Mouse (Mus musculus): ENCODE results near the gene Suv39h1. TPM values are rescaled to one million over a fixed set of nuclear protein-coding genes. Genes with fewer than 3 reads are reported as not detected.

Suv39h1 gene
- total RNA-seq (2014; rRNA removed) (3.5 and 4.6 TPM in 2 replicates), polyA plus RNA-seq (2012; rRNA removed) (4.3 and 4.4 TPM in 2 replicates)

GRCm38 (mm10) chrX:8074430-8075014 is at the start of gene Suv39h1:
Gene Suv39h1 (minus strand): TSS chrX:8074760.
- Histone ChIP-seq H3K4me3 (ENCODE audit: insufficient read depth, low read depth, low read length) (peak within 1 kb of the TSS; percentile 79), H3K4me1 (ENCODE audit: control insufficient read depth, insufficient read depth, low read length) (peaks cover 3% of the 10 kb centered on the region), H3K36me3 (ENCODE audit: control insufficient read depth, insufficient read depth, low read length) (no peaks in the 10 kb centered on the region; the same call in 1 of the 2 replicates), H3K27me3 (ENCODE audit: control insufficient read depth, insufficient read depth, low read length) (no peaks in the 10 kb centered on the region), H3K9ac (ENCODE audit: low read depth, low read length) (peak within 1 kb of the TSS; percentile 65), H3K79me2 (ENCODE audit: control insufficient read depth, insufficient read depth, low read length) (peaks cover 3% of the 10 kb centered on the region; the same call in 1 of the 2 replicates), H3K27ac (replicated peaks; ENCODE audit: insufficient read depth, low read depth, low read length) (peak within 1 kb of the TSS; percentile 67)
- under 1% methylated on average over 43 of the region's 46 CpGs for WGBS
- no peak for TF ChIP-seq CTCF (IDR thresholded peaks at IDR 0.05; ENCODE audit: low read depth, low read length)
- TF ChIP-seq POLR2A (IDR thresholded peaks at IDR 0.05; ENCODE audit: extremely low read depth, insufficient read depth, low read length), result 0 out of 2 replicates have a peak, but pooled peaks have one; percentile 21
- peak; percentile 89 for DNase-seq (ENCODE audit: extremely low read depth, low read depth, low spot score)

- peaks cover 7% of the 10 kb centered on the region for H3K36me3 ChIP-seq (ENCODE audit: control insufficient read depth, insufficient read depth, low read length)
- H3K9ac ChIP-seq (ENCODE audit: low read depth, low read length), result no peak overlapping the region
- TF ChIP-seq POLR2A (IDR thresholded peaks at IDR 0.05; ENCODE audit: extremely low read depth, insufficient read depth, low read length), result no peak
- no peak for TF ChIP-seq CTCF (IDR thresholded peaks at IDR 0.05; ENCODE audit: low read depth, low read length)
- WGBS, result 93% methylated on average over 6 of the region's 6 CpGs
- H3K27me3 ChIP-seq (ENCODE audit: control insufficient read depth, insufficient read depth, low read length), result no peaks in the 10 kb centered on the region
- H3K27ac ChIP-seq (replicated peaks; ENCODE audit: insufficient read depth, low read depth, low read length), result no peak overlapping the region
- DNase-seq (ENCODE audit: extremely low read depth, low read depth, low spot score), result no peak
- H3K4me1 ChIP-seq (ENCODE audit: control insufficient read depth, insufficient read depth, low read length), result no peaks in the 10 kb centered on the region
- H3K4me3 ChIP-seq (ENCODE audit: insufficient read depth, low read depth, low read length), result no peak overlapping the region
- H3K79me2 ChIP-seq (ENCODE audit: control insufficient read depth, insufficient read depth, low read length), result no peaks in the 10 kb centered on the region
Observed at GRCm38 (mm10) chrX:8123821-8124470, 49.4 kb upstream of the Suv39h1 start.

- no peak overlapping the region for H3K9ac ChIP-seq (ENCODE audit: low read depth, low read length)
- no peaks in the 10 kb centered on the region for H3K36me3 ChIP-seq (ENCODE audit: control insufficient read depth, insufficient read depth, low read length)
- no peak for TF ChIP-seq POLR2A (IDR thresholded peaks at IDR 0.05; ENCODE audit: extremely low read depth, insufficient read depth, low read length)
- no peak for TF ChIP-seq CTCF (IDR thresholded peaks at IDR 0.05; ENCODE audit: low read depth, low read length)
- no peaks in the 10 kb centered on the region for H3K4me1 ChIP-seq (ENCODE audit: control insufficient read depth, insufficient read depth, low read length)
- no peak for DNase-seq (ENCODE audit: extremely low read depth, low read depth, low spot score)
- H3K4me3 ChIP-seq (ENCODE audit: insufficient read depth, low read depth, low read length), result no peak overlapping the region
- H3K27ac ChIP-seq (replicated peaks; ENCODE audit: insufficient read depth, low read depth, low read length), result no peak overlapping the region
- no peaks in the 10 kb centered on the region for H3K79me2 ChIP-seq (ENCODE audit: control insufficient read depth, insufficient read depth, low read length)
- no peaks in the 10 kb centered on the region for H3K27me3 ChIP-seq (ENCODE audit: control insufficient read depth, insufficient read depth, low read length)
Observed at GRCm38 (mm10) chrX:8117264-8117663, 42.7 kb upstream of the Suv39h1 start.

GRCm38 (mm10) chrX:8115275-8115674 is 40.7 kb upstream of the Suv39h1 start:
- Histone ChIP-seq H3K27ac (replicated peaks; ENCODE audit: insufficient read depth, low read depth, low read length) (no peak overlapping the region), H3K79me2 (ENCODE audit: control insufficient read depth, insufficient read depth, low read length) (no peaks in the 10 kb centered on the region), H3K36me3 (ENCODE audit: control insufficient read depth, insufficient read depth, low read length) (no peaks in the 10 kb centered on the region), H3K27me3 (ENCODE audit: control insufficient read depth, insufficient read depth, low read length) (no peaks in the 10 kb centered on the region), H3K4me3 (ENCODE audit: insufficient read depth, low read depth, low read length) (no peak overlapping the region), H3K4me1 (ENCODE audit: control insufficient read depth, insufficient read depth, low read length) (no peaks in the 10 kb centered on the region), H3K9ac (ENCODE audit: low read depth, low read length) (no peak overlapping the region)
- no peak for DNase-seq (ENCODE audit: extremely low read depth, low read depth, low spot score)
- TF ChIP-seq CTCF (IDR thresholded peaks at IDR 0.05; ENCODE audit: low read depth, low read length) (no peak), POLR2A (IDR thresholded peaks at IDR 0.05; ENCODE audit: extremely low read depth, insufficient read depth, low read length) (no peak)
- WGBS, result 60% methylated on average over 4 of the region's 4 CpGs

- no peak for DNase-seq (ENCODE audit: extremely low read depth, low read depth, low spot score)
- Histone ChIP-seq H3K9ac (ENCODE audit: low read depth, low read length) (no peak overlapping the region), H3K27me3 (ENCODE audit: control insufficient read depth, insufficient read depth, low read length) (no peaks in the 10 kb centered on the region), H3K4me1 (ENCODE audit: control insufficient read depth, insufficient read depth, low read length) (no peaks in the 10 kb centered on the region), H3K4me3 (ENCODE audit: insufficient read depth, low read depth, low read length) (no peak overlapping the region), H3K36me3 (ENCODE audit: control insufficient read depth, insufficient read depth, low read length) (no peaks in the 10 kb centered on the region), H3K27ac (replicated peaks; ENCODE audit: insufficient read depth, low read depth, low read length) (no peak overlapping the region), H3K79me2 (ENCODE audit: control insufficient read depth, insufficient read depth, low read length) (no peaks in the 10 kb centered on the region)
- WGBS, result 93% methylated on average over 3 of the region's 3 CpGs
- TF ChIP-seq CTCF (IDR thresholded peaks at IDR 0.05; ENCODE audit: low read depth, low read length) (no peak), POLR2A (IDR thresholded peaks at IDR 0.05; ENCODE audit: extremely low read depth, insufficient read depth, low read length) (no peak)
Observed at GRCm38 (mm10) chrX:8105019-8105418, 30.5 kb upstream of the Suv39h1 start.

GRCm38 (mm10) chrX:8102213-8102668 is 27.7 kb upstream of the Suv39h1 start:
- Histone ChIP-seq H3K79me2 (ENCODE audit: control insufficient read depth, insufficient read depth, low read length) (no peaks in the 10 kb centered on the region), H3K27me3 (ENCODE audit: control insufficient read depth, insufficient read depth, low read length) (no peaks in the 10 kb centered on the region), H3K27ac (replicated peaks; ENCODE audit: insufficient read depth, low read depth, low read length) (no peak overlapping the region), H3K9ac (ENCODE audit: low read depth, low read length) (no peak overlapping the region), H3K4me3 (ENCODE audit: insufficient read depth, low read depth, low read length) (no peak overlapping the region), H3K4me1 (ENCODE audit: control insufficient read depth, insufficient read depth, low read length) (peaks cover under 1% of the 10 kb centered on the region; the same call in 1 of the 2 replicates), H3K36me3 (ENCODE audit: control insufficient read depth, insufficient read depth, low read length) (no peaks in the 10 kb centered on the region)
- TF ChIP-seq POLR2A (IDR thresholded peaks at IDR 0.05; ENCODE audit: extremely low read depth, insufficient read depth, low read length) (no peak), CTCF (IDR thresholded peaks at IDR 0.05; ENCODE audit: low read depth, low read length) (no peak)
- DNase-seq (ENCODE audit: extremely low read depth, low read depth, low spot score), result no peak
- WGBS, result 59% methylated on average over 7 of the region's 7 CpGs
